Mouse (Mus musculus): ENCODE results near the gene Acta1. TPM values are rescaled to one million over a fixed set of nuclear protein-coding genes. Genes with fewer than 3 reads are reported as not detected.

Gene Acta1
- polyA plus RNA-seq, 1 experiment, result 10.8 TPM

GRCm38 (mm10) chr8:123893413-123893812 lies 1.1 kb downstream of the Acta1 start:
- Histone ChIP-seq H3K4me1 (ENCODE audit: control insufficient read depth, insufficient read depth, insufficient read length, low read length) (peaks cover 26% of the 10 kb centered on the region), H3K27ac (ENCODE audit: insufficient read depth, low read depth, low read length) (no peak overlapping the region), H3K36me3 (ENCODE audit: control insufficient read depth, insufficient read depth, low read length) (no peaks in the 10 kb centered on the region), H3K27me3 (ENCODE audit: control insufficient read depth, insufficient read depth, low read length) (peaks cover 24% of the 10 kb centered on the region), H3K4me3 (ENCODE audit: low read depth, low read length) (no peak overlapping the region)
- WGBS, result 89% methylated on average over 11 of the region's 11 CpGs
- no peak for TF ChIP-seq POLR2A (IDR thresholded peaks at IDR 0.05; ENCODE audit: low read depth, low read length)
- no peak for TF ChIP-seq CTCF (IDR thresholded peaks at IDR 0.05; ENCODE audit: extremely low read depth, insufficient read length, insufficient replicate concordance, low read depth, low read length)

DNA sequence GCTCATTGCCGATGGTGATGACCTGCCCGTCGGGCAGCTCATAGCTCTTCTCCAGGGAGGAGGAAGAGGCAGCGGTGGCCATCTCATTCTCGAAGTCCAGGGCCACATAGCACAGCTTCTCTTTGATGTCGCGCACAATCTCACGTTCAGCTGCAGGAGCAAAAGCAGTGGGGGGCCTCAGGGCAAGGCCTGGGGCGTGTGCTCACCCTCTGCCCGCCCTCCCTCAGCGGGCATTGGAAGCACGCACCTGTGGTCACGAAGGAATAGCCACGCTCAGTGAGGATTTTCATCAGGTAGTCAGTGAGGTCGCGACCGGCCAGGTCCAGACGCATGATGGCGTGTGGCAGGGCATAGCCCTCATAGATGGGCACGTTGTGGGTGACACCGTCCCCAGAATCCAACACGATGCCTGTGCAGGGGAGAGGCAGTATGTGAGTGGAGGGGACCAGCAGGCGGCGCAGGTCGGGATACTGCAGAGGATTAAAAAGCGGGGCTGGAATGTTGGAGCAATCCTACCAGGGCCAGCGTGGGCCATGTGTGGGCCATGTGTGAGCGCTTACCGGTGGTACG lies 1.9 kb downstream of the Acta1 start:
- TF ChIP-seq POLR2A (IDR thresholded peaks at IDR 0.05; ENCODE audit: low read depth, low read length), result no peak
- no peak for TF ChIP-seq CTCF (IDR thresholded peaks at IDR 0.05; ENCODE audit: extremely low read depth, insufficient read length, insufficient replicate concordance, low read depth, low read length)
- Histone ChIP-seq H3K4me3 (ENCODE audit: low read depth, low read length) (no peak overlapping the region), H3K4me1 (ENCODE audit: control insufficient read depth, insufficient read depth, insufficient read length, low read length) (peaks cover 26% of the 10 kb centered on the region), H3K27me3 (ENCODE audit: control insufficient read depth, insufficient read depth, low read length) (peaks cover 24% of the 10 kb centered on the region), H3K36me3 (ENCODE audit: control insufficient read depth, insufficient read depth, low read length) (no peaks in the 10 kb centered on the region), H3K27ac (ENCODE audit: insufficient read depth, low read depth, low read length) (no peak overlapping the region)
- 23% methylated on average over 30 of the region's 30 CpGs for WGBS

DNA sequence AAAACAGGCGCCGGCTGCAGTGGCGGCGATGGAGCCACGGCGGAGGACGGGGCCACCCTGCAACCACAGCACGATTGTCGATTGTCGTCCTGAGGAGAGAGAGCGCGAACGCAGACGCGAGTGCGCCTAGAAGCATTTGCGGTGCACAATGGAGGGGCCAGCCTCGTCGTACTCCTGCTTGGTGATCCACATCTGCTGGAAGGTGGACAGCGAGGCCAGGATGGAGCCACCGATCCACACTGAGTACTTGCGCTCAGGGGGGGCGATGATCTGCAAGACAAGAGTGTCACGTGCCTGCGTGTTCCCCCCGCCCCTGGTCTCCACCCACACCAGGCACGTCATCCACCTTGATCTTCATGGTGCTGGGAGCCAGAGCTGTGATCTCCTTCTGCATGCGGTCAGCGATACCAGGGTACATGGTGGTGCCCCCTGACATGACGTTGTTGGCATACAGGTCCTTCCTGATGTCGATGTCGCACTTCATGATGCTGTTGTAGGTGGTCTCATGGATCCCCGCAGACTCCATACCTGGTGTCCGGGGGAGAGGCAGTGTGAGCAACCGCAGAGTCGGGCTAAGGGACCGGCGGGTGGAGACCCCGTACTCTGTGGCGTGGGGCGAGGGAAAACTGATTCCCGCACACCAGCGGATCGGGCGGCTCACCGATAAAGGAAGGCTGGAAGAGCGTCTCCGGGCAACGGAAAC lies 2.5 kb downstream of the Acta1 start:
- TF ChIP-seq CTCF (IDR thresholded peaks at IDR 0.05; ENCODE audit: extremely low read depth, insufficient read length, insufficient replicate concordance, low read depth, low read length), result no peak
- TF ChIP-seq POLR2A (IDR thresholded peaks at IDR 0.05; ENCODE audit: low read depth, low read length), result no peak
- Histone ChIP-seq H3K36me3 (ENCODE audit: control insufficient read depth, insufficient read depth, low read length) (no peaks in the 10 kb centered on the region), H3K27me3 (ENCODE audit: control insufficient read depth, insufficient read depth, low read length) (peaks cover 24% of the 10 kb centered on the region), H3K4me1 (ENCODE audit: control insufficient read depth, insufficient read depth, insufficient read length, low read length) (peaks cover 26% of the 10 kb centered on the region), H3K4me3 (ENCODE audit: low read depth, low read length) (peak overlapping the region; percentile 20), H3K27ac (ENCODE audit: insufficient read depth, low read depth, low read length) (no peak overlapping the region)
- 4% methylated on average over 49 of the region's 49 CpGs for WGBS

- H3K4me3 ChIP-seq (ENCODE audit: low read depth, low read length), result no peak overlapping the region
- peaks cover 24% of the 10 kb centered on the region for H3K27me3 ChIP-seq (ENCODE audit: control insufficient read depth, insufficient read depth, low read length)
These were observed 3.3 kb downstream of the Acta1 start for GRCm38 (mm10) chr8:123891271-123891670.

DNA sequence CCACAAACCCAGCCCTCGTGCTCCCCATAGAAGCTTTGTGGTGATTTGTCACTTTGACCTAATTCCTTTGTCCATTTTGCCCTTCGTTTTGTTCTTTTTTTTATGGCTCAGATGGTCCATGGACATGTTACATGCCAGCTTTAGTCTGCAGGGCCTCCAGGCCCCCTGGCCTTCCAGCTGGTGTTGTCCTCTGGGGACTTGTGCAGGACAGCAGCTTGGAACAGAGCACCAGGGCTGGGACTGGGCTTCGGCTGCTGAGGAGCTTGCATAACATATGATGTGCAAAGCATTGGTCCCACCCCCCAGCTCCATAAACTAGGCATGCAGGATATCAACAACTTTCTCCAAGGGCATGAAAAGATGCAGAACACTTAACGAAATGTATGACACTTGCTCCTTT lies 4.8 kb downstream of the Acta1 start:
- H3K27me3 ChIP-seq (ENCODE audit: control insufficient read depth, insufficient read depth, low read length), result peaks cover 27% of the 10 kb centered on the region

More at GRCm38 (mm10) chr8:123891271-123891670, 3.3 kb downstream of the Acta1 start:
- H3K4me1 ChIP-seq (ENCODE audit: control insufficient read depth, insufficient read depth, insufficient read length, low read length), result peaks cover 25% of the 10 kb centered on the region
- no peak overlapping the region for H3K27ac ChIP-seq (ENCODE audit: insufficient read depth, low read depth, low read length)
- TF ChIP-seq POLR2A (IDR thresholded peaks at IDR 0.05; ENCODE audit: low read depth, low read length) (no peak), CTCF (IDR thresholded peaks at IDR 0.05; ENCODE audit: extremely low read depth, insufficient read length, insufficient replicate concordance, low read depth, low read length) (no peak)
- WGBS, result 2% methylated on average over 11 of the region's 11 CpGs
- no peaks in the 10 kb centered on the region for H3K36me3 ChIP-seq (ENCODE audit: control insufficient read depth, insufficient read depth, low read length)

GRCm38 (mm10) chr8:123887956-123888355 lies 6.6 kb downstream of the Acta1 start:
- Histone ChIP-seq H3K36me3 (ENCODE audit: control insufficient read depth, insufficient read depth, low read length) (no peaks in the 10 kb centered on the region), H3K27me3 (ENCODE audit: control insufficient read depth, insufficient read depth, low read length) (peaks cover 24% of the 10 kb centered on the region), H3K27ac (ENCODE audit: insufficient read depth, low read depth, low read length) (no peak overlapping the region), H3K4me3 (ENCODE audit: low read depth, low read length) (no peak overlapping the region), H3K4me1 (ENCODE audit: control insufficient read depth, insufficient read depth, insufficient read length, low read length) (peaks cover 9% of the 10 kb centered on the region)
- no peak for TF ChIP-seq CTCF (IDR thresholded peaks at IDR 0.05; ENCODE audit: extremely low read depth, insufficient read length, insufficient replicate concordance, low read depth, low read length)
- no peak for TF ChIP-seq POLR2A (IDR thresholded peaks at IDR 0.05; ENCODE audit: low read depth, low read length)
- 72% methylated on average over 2 of the region's 2 CpGs for WGBS

More for the DNA sequence above, 4.8 kb downstream of the Acta1 start:
- H3K4me1 ChIP-seq (ENCODE audit: control insufficient read depth, insufficient read depth, insufficient read length, low read length), result peaks cover 13% of the 10 kb centered on the region
- no peak overlapping the region for H3K27ac ChIP-seq (ENCODE audit: insufficient read depth, low read depth, low read length)
- TF ChIP-seq POLR2A (IDR thresholded peaks at IDR 0.05; ENCODE audit: low read depth, low read length) (no peak), CTCF (IDR thresholded peaks at IDR 0.05; ENCODE audit: extremely low read depth, insufficient read length, insufficient replicate concordance, low read depth, low read length) (no peak)
- no peak overlapping the region for H3K4me3 ChIP-seq (ENCODE audit: low read depth, low read length)
- 65% methylated on average over 4 of the region's 4 CpGs for WGBS
- H3K36me3 ChIP-seq (ENCODE audit: control insufficient read depth, insufficient read depth, low read length), result no peaks in the 10 kb centered on the region

DNA sequence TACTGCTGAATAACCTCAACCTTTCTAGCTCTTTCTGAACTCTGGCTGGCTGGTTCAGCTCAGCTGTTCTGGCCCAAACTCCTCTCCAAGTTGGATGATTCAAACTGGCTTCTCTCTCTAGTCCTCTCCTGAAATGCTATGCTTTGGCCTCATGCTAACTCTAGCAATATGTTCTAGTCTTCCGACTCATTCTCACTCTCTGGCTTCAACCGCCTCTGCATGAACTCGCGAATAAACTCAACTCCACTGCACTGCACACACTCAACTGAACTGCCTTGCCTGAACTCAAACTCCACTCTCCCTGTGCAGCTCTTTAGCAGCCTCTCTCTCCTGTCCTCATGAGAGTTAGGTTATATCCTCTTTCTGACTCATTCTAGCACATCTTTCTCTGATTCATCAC lies 7.4 kb downstream of the Acta1 start:
- no peak overlapping the region for H3K27ac ChIP-seq (ENCODE audit: insufficient read depth, low read depth, low read length)
- 88% methylated on average over 4 of the region's 4 CpGs for WGBS
- no peak for TF ChIP-seq CTCF (IDR thresholded peaks at IDR 0.05; ENCODE audit: extremely low read depth, insufficient read length, insufficient replicate concordance, low read depth, low read length)
- no peak for TF ChIP-seq POLR2A (IDR thresholded peaks at IDR 0.05; ENCODE audit: low read depth, low read length)
- H3K4me1 ChIP-seq (ENCODE audit: control insufficient read depth, insufficient read depth, insufficient read length, low read length), result peaks cover 5% of the 10 kb centered on the region
- peaks cover 16% of the 10 kb centered on the region for H3K27me3 ChIP-seq (ENCODE audit: control insufficient read depth, insufficient read depth, low read length)
- no peaks in the 10 kb centered on the region for H3K36me3 ChIP-seq (ENCODE audit: control insufficient read depth, insufficient read depth, low read length)
- no peak overlapping the region for H3K4me3 ChIP-seq (ENCODE audit: low read depth, low read length)
